Mouse (Mus musculus) cerebellum, adult 8-10 months (tissue): Measurements from ENCODE around the gene Srpx.

ENCODE experiments used
- DNase-seq: peaks from one replicate; pipeline ENCODE4 v3.0.0; 2022

The Srpx gene

DNA sequence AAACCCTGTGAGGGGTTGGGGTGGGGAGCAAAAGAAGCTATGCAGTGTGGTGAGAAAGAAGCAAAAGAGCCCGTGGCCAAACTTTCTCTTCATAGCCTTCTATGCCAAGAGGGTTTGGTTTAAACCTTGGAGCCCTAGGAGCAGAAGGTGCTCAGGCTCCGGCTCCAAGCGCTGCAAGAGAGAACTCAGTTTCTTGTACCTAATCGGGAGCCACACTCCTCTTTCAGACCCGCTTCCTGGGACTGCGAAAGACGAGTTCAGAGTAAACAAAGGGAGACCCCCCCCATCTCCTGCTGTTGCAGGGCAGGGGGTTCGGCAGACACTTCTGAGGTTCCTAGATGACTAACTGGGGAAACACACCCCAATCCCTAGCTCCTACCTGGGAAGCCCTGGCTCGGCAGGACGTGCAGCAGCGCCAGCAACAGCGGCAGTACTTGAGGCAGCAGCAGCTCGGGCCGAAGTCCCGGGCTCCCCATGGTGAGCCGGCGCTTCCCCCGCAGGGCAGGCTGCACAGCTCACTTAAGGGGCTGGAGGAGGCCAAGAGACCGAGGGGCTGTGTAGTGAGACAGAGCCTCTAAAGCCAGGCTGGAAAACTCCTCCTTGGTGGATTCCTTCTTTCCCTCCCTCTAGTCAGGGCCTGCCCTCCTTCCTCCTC lies at the start of gene Srpx:
Gene Srpx, minus strand, starts transcription at position 645 of the 655 bp plus-strand sequence.
- no peak for DNase-seq

DNA sequence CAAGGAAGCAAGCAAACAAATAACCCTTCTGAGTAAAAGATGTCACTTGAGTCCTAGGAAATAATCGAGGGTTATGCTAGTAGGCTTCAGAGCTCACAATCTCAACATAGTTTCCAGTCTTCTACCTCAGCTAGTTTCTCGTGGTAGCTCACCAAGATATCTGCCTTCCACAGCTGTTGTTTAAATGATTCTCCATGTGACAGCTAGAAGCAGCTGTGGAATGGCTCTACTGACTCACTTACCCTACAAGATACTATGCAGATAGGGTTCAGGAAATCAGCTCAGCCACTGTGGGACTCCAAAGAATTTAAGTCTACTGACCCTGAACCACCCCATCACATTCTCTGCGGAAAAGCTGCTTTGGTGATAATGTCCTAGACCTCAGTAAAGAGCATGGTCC lies 34.9 kb upstream of the Srpx start:
- DNase-seq: no peak

DNA sequence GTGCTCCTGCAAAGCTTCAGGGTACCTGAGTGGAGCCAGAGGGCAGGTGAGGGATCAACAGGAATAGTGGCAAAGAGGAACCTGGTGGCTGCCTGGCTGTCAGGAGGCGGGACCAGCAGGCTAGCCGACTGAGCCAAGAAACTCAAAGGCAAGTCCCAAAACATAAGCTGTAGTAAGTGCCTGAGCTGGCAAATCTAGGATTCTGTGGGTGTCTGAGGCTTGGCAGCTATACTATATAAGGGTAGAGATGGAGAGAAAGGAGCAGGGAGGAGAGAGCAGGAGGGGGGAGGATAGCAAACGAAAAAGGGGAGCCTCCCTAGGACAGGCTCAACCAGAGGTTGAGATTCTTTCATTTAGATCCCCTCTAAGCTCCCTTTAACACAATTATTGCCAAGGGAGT lies 1.7 kb downstream of the Srpx start:
- DNase-seq: no peak

GRCm38 (mm10) chrX:10110736-10111135 lies 6.8 kb downstream of the Srpx start:
- DNase-seq: no peak

GRCm38 (mm10) chrX:10108558-10108957 lies 9.0 kb downstream of the Srpx start:
- DNase-seq: no peak

DNA sequence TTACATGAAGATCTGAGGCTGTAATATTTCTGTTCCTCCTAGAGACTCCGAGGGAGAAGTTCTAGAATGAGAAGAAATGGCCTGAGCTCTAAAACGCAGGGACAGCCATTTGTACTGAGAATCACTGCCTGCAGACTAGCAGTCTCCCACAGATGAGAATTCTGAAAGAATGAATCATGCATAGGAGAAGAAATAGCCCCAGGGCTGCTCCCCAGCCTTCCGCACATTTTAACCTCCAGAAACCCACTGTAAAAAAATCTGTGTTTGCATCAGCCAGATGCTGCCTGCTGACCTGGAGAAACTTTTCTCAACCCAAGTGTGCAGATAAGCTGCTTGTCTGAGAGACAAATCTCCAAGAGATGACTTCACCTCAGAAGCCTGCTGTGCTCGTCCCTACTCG lies 12.0 kb downstream of the Srpx start:
- DNase-seq: no peak

DNA sequence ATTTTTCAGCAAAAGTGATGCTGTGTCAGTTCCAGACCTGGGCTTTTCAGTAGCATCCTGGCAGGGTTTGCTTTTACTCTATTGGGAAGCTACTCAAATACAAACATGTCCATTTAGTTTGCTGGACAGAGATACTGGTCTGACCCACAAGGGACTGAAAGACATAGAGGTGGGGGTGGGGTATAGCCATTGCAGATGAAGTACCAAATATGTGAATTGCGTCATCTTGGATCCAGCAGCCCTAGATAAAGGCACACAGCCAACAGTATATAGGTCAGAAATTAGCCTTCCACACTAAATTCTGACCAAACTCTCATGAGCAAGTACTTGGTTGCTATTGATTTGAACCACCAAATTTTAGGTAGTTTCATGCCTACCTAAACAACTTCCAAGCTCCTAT lies 14.8 kb downstream of the Srpx start:
- no peak for DNase-seq

DNA sequence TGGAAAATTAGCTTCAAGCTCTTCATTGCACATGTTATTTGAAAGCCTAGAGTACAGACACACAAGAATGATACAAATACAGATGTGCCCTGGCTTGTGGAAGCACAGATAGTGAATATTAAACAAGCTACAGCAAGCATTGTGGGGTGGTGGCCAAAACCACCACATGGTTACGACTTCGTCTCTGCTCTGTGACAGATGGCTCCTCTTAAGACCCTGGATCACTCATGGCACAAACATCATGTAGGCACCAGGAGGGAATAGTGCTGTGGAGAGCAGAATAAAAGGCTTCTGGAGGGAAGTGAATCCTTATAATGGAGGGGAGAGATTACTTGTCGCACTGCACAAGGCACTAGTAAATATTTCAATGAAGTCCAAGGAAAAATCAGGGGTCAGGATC lies 21.7 kb downstream of the Srpx start:
- peak; percentile 16 for DNase-seq

GRCm38 (mm10) chrX:10080385-10080784 lies 37.1 kb downstream of the Srpx start:
- DNase-seq: no peak

DNA sequence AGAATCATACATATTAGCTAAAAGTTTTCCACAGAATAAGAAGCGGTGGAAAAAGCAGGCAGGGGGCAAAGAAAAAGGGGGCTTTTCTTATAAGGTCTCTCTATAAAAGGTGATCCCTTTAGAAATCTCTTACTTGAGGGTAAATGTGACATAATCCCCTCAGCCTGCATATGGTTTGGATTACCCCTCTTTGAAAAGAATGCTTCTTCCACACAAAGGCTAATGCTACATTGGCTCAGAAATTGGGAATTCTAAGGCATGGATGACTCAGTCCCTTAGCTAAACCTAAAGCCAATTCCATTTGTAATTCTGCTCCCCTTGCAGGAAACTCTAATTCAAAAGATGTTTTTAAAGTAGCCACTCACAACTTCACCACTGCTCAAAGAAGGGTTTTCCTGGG lies 37.5 kb downstream of the Srpx start:
- DNase-seq: no peak

GRCm38 (mm10) chrX:10073966-10074365 lies 43.5 kb downstream of the Srpx start:
- DNase-seq: no peak

GRCm38 (mm10) chrX:10071529-10071928 lies 46.0 kb downstream of the Srpx start:
- no peak for DNase-seq

- DNase-seq: peak; percentile 38
Observed at GRCm38 (mm10) chrX:10070689-10071088, 46.8 kb downstream of the Srpx start.

DNA sequence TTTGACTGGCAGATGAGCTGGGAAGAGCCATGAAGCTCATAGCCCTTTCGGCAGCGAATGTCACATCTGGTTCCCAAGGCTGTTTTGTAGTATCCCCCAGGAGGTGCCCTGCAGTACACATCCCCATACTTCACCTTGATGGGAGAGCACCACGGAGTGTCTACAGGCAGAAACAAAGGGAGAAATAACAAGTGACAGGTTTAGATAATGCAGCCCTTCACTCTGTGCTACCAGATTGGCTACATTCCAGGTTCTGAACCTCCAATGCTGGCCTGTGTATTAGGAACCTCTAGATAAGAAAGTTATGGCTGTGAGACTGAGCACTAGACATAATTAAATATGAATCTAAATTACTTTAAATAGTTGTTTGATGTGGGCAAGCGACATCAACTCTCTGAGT lies 48.1 kb downstream of the Srpx start:
- no peak for DNase-seq

DNA sequence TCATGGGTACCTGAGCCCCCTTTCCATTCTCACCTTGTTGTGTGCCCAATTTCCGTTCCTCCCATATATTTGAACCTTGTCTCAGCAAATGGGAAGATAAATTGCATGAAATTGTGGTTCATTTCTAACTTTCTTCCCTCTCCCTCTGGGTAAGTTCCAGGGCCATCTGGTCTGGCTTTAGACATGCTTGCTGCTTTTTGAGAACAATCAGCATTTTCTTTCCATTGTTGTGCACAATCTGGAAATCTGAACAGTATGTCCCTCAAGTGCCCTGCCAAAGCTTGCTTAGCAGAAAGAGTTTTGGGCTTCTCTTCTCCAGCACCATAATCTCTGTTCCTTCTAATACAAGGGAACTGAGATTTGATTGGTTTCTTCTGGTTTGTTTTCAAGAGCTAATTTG lies 53.7 kb downstream of the Srpx start:
- peak; percentile 21 for DNase-seq

DNA sequence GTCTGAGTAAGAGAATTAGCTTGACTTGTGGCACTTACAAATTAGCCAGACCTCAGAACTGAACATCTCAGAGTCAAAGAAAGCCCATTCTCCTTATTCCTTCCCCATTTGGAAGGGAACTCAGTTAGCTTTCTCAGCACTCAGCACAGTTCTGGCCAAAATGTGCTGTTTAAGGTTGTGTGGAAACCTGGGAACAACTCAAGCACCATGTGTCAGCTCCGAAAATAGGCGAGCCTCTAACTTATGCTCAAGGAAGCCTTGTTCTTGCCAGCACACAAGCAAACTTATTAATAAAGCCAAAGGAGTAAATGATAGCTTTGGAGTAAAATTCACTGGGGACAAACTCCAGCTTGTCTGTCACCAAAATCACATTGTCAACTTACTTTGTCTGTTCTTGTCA lies 54.1 kb downstream of the Srpx start:
- DNase-seq: peak; percentile 3

GRCm38 (mm10) chrX:10062201-10062600 lies 55.3 kb downstream of the Srpx start:
- no peak for DNase-seq

- no peak for DNase-seq
Observed at GRCm38 (mm10) chrX:10034666-10035065, 82.8 kb downstream of the Srpx start.

DNA sequence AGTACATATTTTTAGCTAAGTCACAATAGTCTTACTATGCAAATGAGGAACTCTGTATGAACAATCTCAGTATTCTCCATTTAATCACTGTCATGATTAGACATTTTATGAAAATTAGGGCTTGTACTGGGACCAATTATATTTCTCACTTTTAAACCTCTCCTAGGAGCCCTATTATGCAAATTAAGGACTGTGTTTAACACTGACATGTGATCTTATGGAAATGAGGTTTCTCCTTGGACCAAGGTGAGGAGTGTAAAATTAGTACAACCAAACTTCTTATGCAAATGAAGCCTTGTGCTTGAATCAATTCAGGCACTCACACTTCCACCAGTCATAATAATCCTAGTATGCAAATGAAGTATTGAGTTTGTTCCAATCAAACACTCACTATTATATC lies 107.3 kb downstream of the Srpx start:
- no peak for DNase-seq

GRCm38 (mm10) chrX:10007675-10008270 lies 109.7 kb downstream of the Srpx start:
- DNase-seq: no peak

- no peak for DNase-seq
Observed at GRCm38 (mm10) chrX:10005946-10006345, 111.6 kb downstream of the Srpx start.

GRCm38 (mm10) chrX:10000718-10001117 lies 116.8 kb downstream of the Srpx start:
- DNase-seq: no peak
